Mouse (Mus musculus) inflammation-experienced regulatory T-cells (primary cell): ENCODE data around the gene Arhgap28. TPM values are rescaled to one million over a fixed set of nuclear protein-coding genes. Genes with fewer than 3 reads are reported as not detected.

Experiments used
- polyA plus RNA-seq, 2 experiments: library from polyadenylated mRNA; unstranded; fragments of 100-300 nt; shearing (Covaris generic); gene quantifications; one replicate each; pipeline ENCODE4 v1.2.1; 2017

The Arhgap28 gene
- polyA plus RNA-seq, result under 1 TPM in 1 of 2 experiments, not detected in 1; 0.45 TPM

DNA sequence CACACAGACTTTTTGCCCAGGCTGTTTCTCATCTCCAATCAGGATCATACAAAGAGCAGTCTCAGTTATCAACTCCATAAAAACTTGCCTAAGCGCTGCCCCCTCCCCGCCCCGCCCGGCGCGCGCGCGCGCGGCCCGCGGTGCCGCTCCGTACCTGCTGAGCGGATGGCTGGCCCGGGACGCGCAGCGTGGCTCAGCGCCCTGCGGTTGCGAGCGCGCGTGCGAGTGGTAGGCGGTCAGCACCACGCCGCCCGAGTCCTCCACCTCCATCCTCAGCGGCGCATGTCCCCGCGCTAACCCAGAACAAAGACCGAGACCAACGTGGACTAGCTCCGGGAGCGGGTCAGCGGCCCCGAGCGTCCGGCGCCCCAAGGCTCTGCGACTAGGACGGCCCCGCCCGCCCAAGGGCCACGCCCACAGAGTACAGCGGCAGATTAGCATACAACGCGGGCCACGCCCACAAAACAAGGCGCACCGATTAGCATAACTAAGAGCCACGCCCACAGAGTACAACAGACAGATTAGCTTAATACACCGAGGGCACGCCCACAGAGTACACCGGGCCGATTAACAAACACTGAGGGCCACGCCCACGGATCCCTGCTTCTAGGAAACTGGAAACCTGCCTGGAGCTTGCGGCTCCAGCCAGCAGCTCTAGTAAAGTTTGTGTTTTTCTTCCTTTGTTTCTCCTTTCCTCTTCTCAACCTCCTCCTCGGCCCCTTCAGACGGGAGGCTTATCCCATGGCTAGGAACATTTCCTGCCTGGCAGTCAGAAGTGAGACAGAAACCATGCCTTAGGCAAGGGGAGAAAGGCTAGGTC is at the start of gene Arhgap28:
Gene Arhgap28, minus strand, starts transcription at position 380 of the 820 bp plus-strand sequence.

